Mouse (Mus musculus): ENCODE results near the gene D6Ertd527e. TPM values are rescaled to one million over a fixed set of nuclear protein-coding genes. Genes with fewer than 3 reads are reported as not detected.

The D6Ertd527e gene
- total and polyA plus RNA-seq, 2 experiments, result not detected

DNA sequence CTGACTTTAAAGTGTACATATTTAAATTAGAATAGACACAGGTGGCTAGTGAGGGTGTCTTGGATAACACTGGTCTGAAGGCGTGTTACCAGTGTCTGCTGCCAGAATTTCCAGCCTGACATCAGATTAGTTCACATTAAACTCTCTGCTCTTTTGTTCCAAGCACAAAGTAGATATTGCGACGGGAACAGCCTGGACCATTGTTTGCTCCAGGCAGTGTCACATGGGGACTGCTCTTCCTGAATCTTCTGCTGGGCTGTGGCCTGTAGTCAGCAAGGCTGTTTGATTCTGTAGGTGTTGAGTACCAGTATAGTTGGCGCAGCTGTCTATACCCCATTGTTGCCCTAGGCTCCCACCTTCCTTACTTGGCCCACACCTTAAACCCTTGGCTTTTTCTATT, 19.4 kb downstream of the D6Ertd527e start:
- WGBS, result 87% methylated on average over 4 of the region's 4 CpGs
- Histone ChIP-seq H3K79me2 (ENCODE audit: control insufficient read depth, insufficient read depth, low read length) (no peaks in the 10 kb centered on the region), H3K4me3 (ENCODE audit: insufficient read depth, low read depth, low read length) (no peak overlapping the region), H3K9ac (ENCODE audit: low read depth, low read length) (no peak overlapping the region), H3K27ac (replicated peaks; ENCODE audit: insufficient read depth, low read depth, low read length) (no peak overlapping the region), H3K36me3 (ENCODE audit: control insufficient read depth, insufficient read depth, low read length) (no peaks in the 10 kb centered on the region), H3K27me3 (ENCODE audit: control insufficient read depth, insufficient read depth, low read length) (no peaks in the 10 kb centered on the region), H3K4me1 (ENCODE audit: control insufficient read depth, insufficient read depth, low read length) (no peaks in the 10 kb centered on the region)
- no peak for DNase-seq (ENCODE audit: extremely low read depth, low read depth, low spot score)
- no peak for TF ChIP-seq POLR2A (IDR thresholded peaks at IDR 0.05; ENCODE audit: extremely low read depth, insufficient read depth, low read length)
- no peak for TF ChIP-seq CTCF (IDR thresholded peaks at IDR 0.05; ENCODE audit: low read depth, low read length)

DNA sequence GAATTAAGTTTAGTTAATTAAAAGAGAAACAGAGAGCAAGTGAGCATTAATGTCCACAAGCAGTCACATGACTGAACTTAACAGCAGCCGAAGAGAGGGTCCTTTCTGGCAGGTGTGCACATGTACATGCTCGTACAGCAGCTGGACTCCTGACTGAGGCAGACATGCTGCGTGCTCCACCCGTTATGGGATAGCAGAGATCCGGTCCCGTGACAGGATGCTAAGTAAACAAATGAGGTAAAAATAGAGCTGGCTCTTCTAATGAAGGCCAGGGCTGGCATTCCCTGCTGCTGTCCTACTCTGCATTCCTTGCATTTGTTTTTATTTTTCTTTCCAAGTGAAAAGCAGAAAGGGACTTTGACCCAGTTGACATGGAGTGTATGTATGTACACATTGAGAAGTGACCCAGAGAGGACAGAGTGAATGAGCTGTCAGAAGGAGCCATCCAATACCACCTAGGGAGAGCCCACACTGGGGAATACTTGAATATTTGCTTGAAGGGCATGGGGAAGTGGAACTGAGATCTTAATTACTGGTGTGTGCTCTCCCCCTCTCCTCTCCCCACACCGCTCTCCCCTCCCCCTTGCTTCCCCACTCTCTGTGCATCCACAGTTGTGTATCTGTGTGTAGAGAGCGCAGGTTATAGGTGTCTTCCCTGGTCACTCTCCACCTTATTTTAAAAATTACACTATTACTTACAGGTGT, 22.7 kb downstream of the D6Ertd527e start:
- no peaks in the 10 kb centered on the region for H3K27me3 ChIP-seq (ENCODE audit: control insufficient read depth, insufficient read depth, low read length)
- WGBS, result 35% methylated on average over 8 of the region's 8 CpGs
- no peaks in the 10 kb centered on the region for H3K79me2 ChIP-seq (ENCODE audit: control insufficient read depth, insufficient read depth, low read length)
- H3K27ac ChIP-seq (replicated peaks; ENCODE audit: insufficient read depth, low read depth, low read length), result no peak overlapping the region
- H3K36me3 ChIP-seq (ENCODE audit: control insufficient read depth, insufficient read depth, low read length), result no peaks in the 10 kb centered on the region
- no peak overlapping the region for H3K4me3 ChIP-seq (ENCODE audit: insufficient read depth, low read depth, low read length)
- DNase-seq (ENCODE audit: extremely low read depth, low read depth, low spot score), result peak; percentile 45
- 0 out of 2 replicates have a peak, but pooled peaks cover 2% of the 10 kb centered on the region for H3K4me1 ChIP-seq (ENCODE audit: control insufficient read depth, insufficient read depth, low read length)
- TF ChIP-seq POLR2A (IDR thresholded peaks at IDR 0.05; ENCODE audit: extremely low read depth, insufficient read depth, low read length) (no peak), CTCF (IDR thresholded peaks at IDR 0.05; ENCODE audit: low read depth, low read length) (no peak)
- H3K9ac ChIP-seq (ENCODE audit: low read depth, low read length), result no peak overlapping the region

DNA sequence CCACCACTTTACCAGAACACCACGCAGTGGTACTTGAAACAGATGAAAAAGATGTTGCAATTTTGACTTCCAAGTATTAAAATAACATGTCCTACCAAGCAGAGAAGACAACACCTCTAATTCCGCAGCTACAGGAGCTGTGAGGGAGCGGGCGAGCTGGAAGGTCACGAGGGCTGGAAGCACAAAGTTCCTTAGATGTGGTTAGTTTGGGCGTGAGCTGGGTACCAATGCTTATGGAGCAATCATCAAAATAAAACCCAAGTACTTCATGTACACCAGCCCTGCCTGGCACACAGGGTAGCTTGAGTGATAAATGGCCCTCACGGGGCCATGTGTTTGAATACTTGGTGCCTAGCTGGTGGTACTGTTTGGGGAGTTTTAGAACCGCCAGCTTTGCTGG, 25.3 kb downstream of the D6Ertd527e start:
- Histone ChIP-seq H3K9ac (ENCODE audit: low read depth, low read length) (no peak overlapping the region), H3K4me3 (ENCODE audit: insufficient read depth, low read depth, low read length) (no peak overlapping the region), H3K79me2 (ENCODE audit: control insufficient read depth, insufficient read depth, low read length) (no peaks in the 10 kb centered on the region), H3K27ac (replicated peaks; ENCODE audit: insufficient read depth, low read depth, low read length) (no peak overlapping the region; the same call in 1 of the 2 replicates), H3K27me3 (ENCODE audit: control insufficient read depth, insufficient read depth, low read length) (no peaks in the 10 kb centered on the region), H3K36me3 (ENCODE audit: control insufficient read depth, insufficient read depth, low read length) (no peaks in the 10 kb centered on the region), H3K4me1 (ENCODE audit: control insufficient read depth, insufficient read depth, low read length) (0 out of 2 replicates have a peak, but pooled peaks cover 2% of the 10 kb centered on the region)
- DNase-seq (ENCODE audit: extremely low read depth, low read depth, low spot score), result peak; percentile 39
- TF ChIP-seq POLR2A (IDR thresholded peaks at IDR 0.05; ENCODE audit: extremely low read depth, insufficient read depth, low read length) (no peak), CTCF (IDR thresholded peaks at IDR 0.05; ENCODE audit: low read depth, low read length) (no peak)
- WGBS, result 45% methylated on average over 8 of the region's 8 CpGs

DNA sequence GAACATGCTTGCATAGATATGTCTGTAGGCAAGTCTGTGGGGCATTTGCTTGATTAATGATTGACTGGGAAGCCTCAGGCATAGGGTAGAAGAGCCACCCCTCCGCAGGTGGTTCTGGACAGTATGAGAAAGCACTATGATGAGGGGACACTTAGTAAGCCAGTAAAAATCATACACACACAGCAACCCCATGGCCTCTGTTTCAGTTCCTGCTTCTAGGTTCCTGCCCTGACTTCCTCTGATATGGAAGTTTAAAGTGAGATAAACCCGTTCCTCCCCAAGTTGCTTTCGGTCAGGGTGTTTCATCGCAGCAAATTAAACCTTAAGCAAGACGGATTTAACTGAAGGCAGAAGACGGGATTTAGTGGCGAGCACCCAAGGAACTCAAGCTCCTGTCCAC, 26.1 kb downstream of the D6Ertd527e start:
- Histone ChIP-seq H3K4me3 (ENCODE audit: insufficient read depth, low read depth, low read length) (no peak overlapping the region), H3K9ac (ENCODE audit: low read depth, low read length) (no peak overlapping the region), H3K36me3 (ENCODE audit: control insufficient read depth, insufficient read depth, low read length) (no peaks in the 10 kb centered on the region), H3K27me3 (ENCODE audit: control insufficient read depth, insufficient read depth, low read length) (no peaks in the 10 kb centered on the region), H3K4me1 (ENCODE audit: control insufficient read depth, insufficient read depth, low read length) (0 out of 2 replicates have a peak, but pooled peaks cover 2% of the 10 kb centered on the region), H3K27ac (replicated peaks; ENCODE audit: insufficient read depth, low read depth, low read length) (no peak overlapping the region), H3K79me2 (ENCODE audit: control insufficient read depth, insufficient read depth, low read length) (no peaks in the 10 kb centered on the region)
- TF ChIP-seq POLR2A (IDR thresholded peaks at IDR 0.05; ENCODE audit: extremely low read depth, insufficient read depth, low read length), result no peak
- no peak for TF ChIP-seq CTCF (IDR thresholded peaks at IDR 0.05; ENCODE audit: low read depth, low read length)
- DNase-seq (ENCODE audit: extremely low read depth, low read depth, low spot score), result peak; percentile 20
- 81% methylated on average over 7 of the region's 7 CpGs for WGBS

DNA sequence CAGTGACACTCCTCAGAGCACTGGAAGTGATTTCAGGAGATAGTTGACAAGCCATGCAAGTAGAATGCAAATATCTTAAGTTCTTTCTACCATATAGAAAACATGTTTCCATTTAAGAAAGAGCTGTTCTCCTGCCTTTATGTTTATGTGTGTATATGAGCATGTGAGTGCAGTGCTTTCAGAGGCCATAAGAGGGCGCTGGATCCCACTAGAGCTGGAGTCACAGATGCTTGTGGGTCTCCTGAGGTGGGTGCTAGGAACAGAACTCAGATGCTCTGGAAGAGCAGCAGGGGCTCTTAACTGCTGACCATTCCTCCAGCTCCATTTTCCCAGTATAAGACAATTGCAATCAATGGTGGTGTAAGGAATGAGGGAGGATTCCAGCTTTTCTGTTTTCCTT, 26.5 kb downstream of the D6Ertd527e start:
- 72% methylated on average over 1 of the region's 1 CpGs for WGBS
- no peak for TF ChIP-seq CTCF (IDR thresholded peaks at IDR 0.05; ENCODE audit: low read depth, low read length)
- TF ChIP-seq POLR2A (IDR thresholded peaks at IDR 0.05; ENCODE audit: extremely low read depth, insufficient read depth, low read length), result no peak
- no peaks in the 10 kb centered on the region for H3K27me3 ChIP-seq (ENCODE audit: control insufficient read depth, insufficient read depth, low read length)
- H3K4me1 ChIP-seq (ENCODE audit: control insufficient read depth, insufficient read depth, low read length), result 0 out of 2 replicates have a peak, but pooled peaks cover 2% of the 10 kb centered on the region
- no peak for DNase-seq (ENCODE audit: extremely low read depth, low read depth, low spot score)
- no peak overlapping the region for H3K9ac ChIP-seq (ENCODE audit: low read depth, low read length)
- no peaks in the 10 kb centered on the region for H3K79me2 ChIP-seq (ENCODE audit: control insufficient read depth, insufficient read depth, low read length)
- no peaks in the 10 kb centered on the region for H3K36me3 ChIP-seq (ENCODE audit: control insufficient read depth, insufficient read depth, low read length)
- no peak overlapping the region for H3K4me3 ChIP-seq (ENCODE audit: insufficient read depth, low read depth, low read length)
- H3K27ac ChIP-seq (replicated peaks; ENCODE audit: insufficient read depth, low read depth, low read length), result no peak overlapping the region

DNA sequence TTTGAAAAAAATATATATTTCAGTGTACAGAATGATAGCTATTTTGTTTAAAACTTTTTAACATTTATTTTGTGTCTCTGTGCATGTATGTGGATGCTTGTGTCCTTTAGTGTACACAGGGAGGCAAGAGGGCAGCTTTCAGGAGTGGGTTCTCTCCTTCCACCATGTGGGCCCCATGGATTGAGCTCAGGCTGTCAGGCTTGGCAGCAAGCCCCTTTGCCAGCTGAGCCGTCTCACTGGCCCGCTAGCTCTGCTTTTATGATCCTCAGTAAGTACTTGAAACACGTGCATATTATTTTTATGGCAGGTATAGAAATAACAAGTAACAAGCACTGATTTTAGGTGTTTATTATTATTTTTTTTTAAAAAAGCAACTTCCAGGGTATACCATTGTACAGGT, 29.0 kb downstream of the D6Ertd527e start:
- no peaks in the 10 kb centered on the region for H3K27me3 ChIP-seq (ENCODE audit: control insufficient read depth, insufficient read depth, low read length)
- WGBS, result 93% methylated on average over 3 of the region's 3 CpGs
- no peak overlapping the region for H3K4me3 ChIP-seq (ENCODE audit: insufficient read depth, low read depth, low read length)
- no peaks in the 10 kb centered on the region for H3K36me3 ChIP-seq (ENCODE audit: control insufficient read depth, insufficient read depth, low read length)
- H3K27ac ChIP-seq (replicated peaks; ENCODE audit: insufficient read depth, low read depth, low read length), result no peak overlapping the region
- DNase-seq (ENCODE audit: extremely low read depth, low read depth, low spot score), result no peak
- TF ChIP-seq CTCF (IDR thresholded peaks at IDR 0.05; ENCODE audit: low read depth, low read length) (no peak), POLR2A (IDR thresholded peaks at IDR 0.05; ENCODE audit: extremely low read depth, insufficient read depth, low read length) (no peak)
- H3K4me1 ChIP-seq (ENCODE audit: control insufficient read depth, insufficient read depth, low read length), result 0 out of 2 replicates have a peak, but pooled peaks cover 2% of the 10 kb centered on the region
- H3K9ac ChIP-seq (ENCODE audit: low read depth, low read length), result no peak overlapping the region
- no peaks in the 10 kb centered on the region for H3K79me2 ChIP-seq (ENCODE audit: control insufficient read depth, insufficient read depth, low read length)
